Mouse (Mus musculus) cerebellum, adult 11-12 months (tissue): ENCODE results near the gene Gnl1.
"Not testable (repeated sequence)": the region's sequence is repeated elsewhere in the genome, so short reads cannot be mapped to it uniquely, and the experiment has no call there.

ENCODE experiments used
- DNase-seq: peaks from one replicate; pipeline ENCODE4 v3.0.0; 2022

Gnl1 gene

GRCm38 (mm10) chr17:36027663-36028062 lies 48.0 kb downstream of the Gnl1 start:
- no peak for DNase-seq

GRCm38 (mm10) chr17:36028879-36029619 lies 49.4 kb downstream of the Gnl1 start:
- DNase-seq = no peak

- not testable (repeated sequence) for DNase-seq
Measured at GRCm38 (mm10) chr17:36030046-36030702, 50.5 kb downstream of the Gnl1 start.

GRCm38 (mm10) chr17:36030703-36031582 lies 51.3 kb downstream of the Gnl1 start:
- not testable (repeated sequence) for DNase-seq

- DNase-seq = not testable (repeated sequence)
Measured at GRCm38 (mm10) chr17:36031583-36032331, 52.1 kb downstream of the Gnl1 start.

- not testable (repeated sequence) for DNase-seq
Measured at GRCm38 (mm10) chr17:36032351-36032875, 52.8 kb downstream of the Gnl1 start, which contains the start of gene H2-T23. TSS of gene H2-T23 (minus strand) at chr17:36032855.

- DNase-seq = not testable (repeated sequence)
Measured at GRCm38 (mm10) chr17:36034524-36034923, 54.9 kb downstream of the Gnl1 start.

GRCm38 (mm10) chr17:36035010-36035638 lies 55.5 kb downstream of the Gnl1 start:
- peak; percentile 51 for DNase-seq

- DNase-seq = not testable (repeated sequence)
Measured at GRCm38 (mm10) chr17:36036126-36036525, 56.5 kb downstream of the Gnl1 start.
